Mouse (Mus musculus) lung, postnatal 0 days (tissue): ENCODE data around the gene Hspa1l. TPM values are rescaled to one million over a fixed set of nuclear protein-coding genes. Genes with fewer than 3 reads are reported as not detected.

Source experiments
- ATAC-seq: fragments of 200-750 bp; cut with Nextera tagmentation; 2 replicates; pipeline ENCODE4 v1.8.0; 2017; ENCODE audit warnings: moderate library complexity
- DNase-seq: peaks from one replicate; pipeline ENCODE4 v3.0.0-alpha.2; 2016; ENCODE audit warnings: low spot score
- H3K27ac ChIP-seq: fragments of 300-500 bp; sonication (generic); 2 replicates; pipeline ENCODE4 v1.5.1; 2014; ENCODE audit warnings: antibody characterized with exemption, mild to moderate bottlenecking, low read length, mixed read lengths
- H3K27me3 ChIP-seq: fragments of 300-500 bp; sonication (generic); replicated peaks from 2 replicates; pipeline ENCODE4 v1.6.1; 2014; ENCODE audit warnings: low read length, mixed read lengths; ENCODE audit not compliant: insufficient read depth
- H3K36me3 ChIP-seq: fragments of 300-500 bp; sonication (generic); 2 replicates; pipeline ENCODE4 v1.6.1; 2014; ENCODE audit warnings: low read length, mixed read lengths; ENCODE audit not compliant: insufficient read depth
- H3K4me1 ChIP-seq: fragments of 300-500 bp; sonication (generic); 2 replicates; pipeline ENCODE4 v1.6.1; 2014; ENCODE audit warnings: antibody characterized with exemption, low read depth, low read length, mixed read lengths; ENCODE audit not compliant: insufficient read depth
- H3K4me2 ChIP-seq: fragments of 300-500 bp; sonication (generic); replicated peaks from 2 replicates; pipeline ENCODE4 v1.6.1; 2014; ENCODE audit warnings: low read depth, mild to moderate bottlenecking, low read length, moderate library complexity, mixed read lengths
- H3K4me3 ChIP-seq: fragments of 300-500 bp; sonication (generic); 2 replicates; pipeline ENCODE4 v1.5.1; 2014; ENCODE audit warnings: low read depth, low read length
- H3K9ac ChIP-seq: fragments of 300-500 bp; sonication (generic); replicated peaks from 2 replicates; pipeline ENCODE4 v1.6.1; 2014; ENCODE audit warnings: low read depth, mild to moderate bottlenecking
- H3K9me3 ChIP-seq: fragments of 300-500 bp; sonication (generic); 2 replicates; pipeline ENCODE4 v1.6.1; 2016; ENCODE audit warnings: low read length, mixed read lengths
- CTCF ChIP-seq: IDR thresholded peaks from 2 replicates; pipeline ENCODE4 v1.5.1; 2016; ENCODE audit warnings: antibody characterized with exemption, mild to moderate bottlenecking
- EP300 ChIP-seq: IDR thresholded peaks from 2 replicates; pipeline ENCODE4 v1.6.1; 2016; ENCODE audit warnings: antibody characterized with exemption, mild to moderate bottlenecking, control low read depth
- WGBS: fragments of 180-500 bp; shearing (Covaris S2); extraction: QIAGEN DNeasy Blood & Tissue Kit; methylation state at CpG from one replicate; pipeline ENCODE4 v1.1.7; 2014; 5-methylcytosine and 5-hydroxymethylcytosine counted together
- polyA plus RNA-seq: library from polyadenylated mRNA; unstranded; fragments of >200 nt; fragmentation: Nextera tagmentation; extraction: Ambion mirVana; gene quantifications from 2 replicates; pipeline ENCODE4 v1.2.1, GENCODE M21; 2015

Hspa1l gene
- polyA plus RNA-seq, 1 experiment from 2014 or later, result 0.79 TPM

- no peak overlapping the region for H3K4me3 ChIP-seq
- DNase-seq, result no peak
- H3K9me3 ChIP-seq, result no peaks in the 10 kb centered on the region
- no peak for ATAC-seq
- H3K27ac ChIP-seq, result peak overlapping the region; percentile 63
- TF ChIP-seq CTCF, result no peak
- no peak for TF ChIP-seq EP300
- no peak overlapping the region for H3K4me2 ChIP-seq
- no peaks in the 10 kb centered on the region for H3K27me3 ChIP-seq
- H3K9ac ChIP-seq, result no peak overlapping the region
- 85% methylated on average over 8 of the region's 8 CpGs for WGBS
- peaks cover 3% of the 10 kb centered on the region; the same call in 1 of the 2 replicates for H3K4me1 ChIP-seq
- H3K36me3 ChIP-seq, result no peaks in the 10 kb centered on the region
These were observed 50.1 kb downstream of the Hspa1l start for GRCm38 (mm10) chr17:35022541-35023060.

- ATAC-seq, result no peak
- TF ChIP-seq CTCF, result 0 out of 2 replicates have a peak, but pooled peaks have one; percentile 9
- TF ChIP-seq EP300, result no peak
- H3K9me3 ChIP-seq, result no peaks in the 10 kb centered on the region
- no peak overlapping the region for H3K9ac ChIP-seq
- H3K27ac ChIP-seq, result no peak overlapping the region
- 87% methylated on average over 5 of the region's 5 CpGs for WGBS
- no peak overlapping the region for H3K4me2 ChIP-seq
- no peaks in the 10 kb centered on the region for H3K36me3 ChIP-seq
- peaks cover 3% of the 10 kb centered on the region; the same call in 1 of the 2 replicates for H3K4me1 ChIP-seq
- no peak overlapping the region for H3K4me3 ChIP-seq
- no peak for DNase-seq
- no peaks in the 10 kb centered on the region for H3K27me3 ChIP-seq
These were observed 50.7 kb downstream of the Hspa1l start for GRCm38 (mm10) chr17:35023221-35023620.

- H3K36me3 ChIP-seq, result no peaks in the 10 kb centered on the region
- DNase-seq (no peak), ATAC-seq (no peak)
- H3K9me3 ChIP-seq, result no peaks in the 10 kb centered on the region
- H3K9ac ChIP-seq, result no peak overlapping the region
- TF ChIP-seq EP300 (no peak), CTCF (no peak)
- no peak overlapping the region for H3K27ac ChIP-seq
- no peak overlapping the region for H3K4me3 ChIP-seq
- H3K4me2 ChIP-seq, result no peak overlapping the region
- peaks cover 3% of the 10 kb centered on the region; the same call in 1 of the 2 replicates for H3K4me1 ChIP-seq
- H3K27me3 ChIP-seq, result no peaks in the 10 kb centered on the region
- WGBS, result 48% methylated on average over 4 of the region's 4 CpGs
These were observed 51.3 kb downstream of the Hspa1l start for GRCm38 (mm10) chr17:35023756-35024155.

GRCm38 (mm10) chr17:35024261-35024660, 51.8 kb downstream of the Hspa1l start:
- Histone ChIP-seq H3K27ac (no peak overlapping the region), H3K9ac (no peak overlapping the region)
- 56% methylated on average over 12 of the region's 13 CpGs for WGBS

GRCm38 (mm10) chr17:35024691-35025488, 52.4 kb downstream of the Hspa1l start:
- TF ChIP-seq CTCF, result no peak
- TF ChIP-seq EP300, result 0 out of 2 replicates have a peak, but pooled peaks have one; percentile 11
- peak; percentile 42 for DNase-seq
- H3K27me3 ChIP-seq, result no peaks in the 10 kb centered on the region
- peak; percentile 20; the same call in 1 of the 2 replicates for ATAC-seq
- no peak overlapping the region for H3K4me2 ChIP-seq
- H3K4me3 ChIP-seq, result no peak overlapping the region
- no peak overlapping the region for H3K27ac ChIP-seq
- no peaks in the 10 kb centered on the region for H3K9me3 ChIP-seq
- H3K36me3 ChIP-seq, result no peaks in the 10 kb centered on the region
- H3K4me1 ChIP-seq, result peaks cover 3% of the 10 kb centered on the region; the same call in 1 of the 2 replicates
- no peak overlapping the region for H3K9ac ChIP-seq
- WGBS, result 65% methylated on average over 5 of the region's 10 CpGs

More at GRCm38 (mm10) chr17:35024261-35024660, 51.8 kb downstream of the Hspa1l start:
- peaks cover 3% of the 10 kb centered on the region; the same call in 1 of the 2 replicates for H3K4me1 ChIP-seq
- DNase-seq (no peak), ATAC-seq (no peak)
- H3K36me3 ChIP-seq, result no peaks in the 10 kb centered on the region
- H3K4me3 ChIP-seq, result no peak overlapping the region
- H3K27me3 ChIP-seq, result no peaks in the 10 kb centered on the region
- no peak overlapping the region for H3K4me2 ChIP-seq
- no peaks in the 10 kb centered on the region for H3K9me3 ChIP-seq
- no peak for TF ChIP-seq EP300

GRCm38 (mm10) chr17:35026206-35026605, 53.7 kb downstream of the Hspa1l start:
- no peak overlapping the region for H3K4me2 ChIP-seq
- H3K27me3 ChIP-seq, result no peaks in the 10 kb centered on the region
- peaks cover 3% of the 10 kb centered on the region; the same call in 1 of the 2 replicates for H3K4me1 ChIP-seq
- H3K9ac ChIP-seq, result no peak overlapping the region
- TF ChIP-seq CTCF (no peak), EP300 (no peak)
- no peak overlapping the region for H3K4me3 ChIP-seq
- WGBS, result 71% methylated on average over 4 of the region's 5 CpGs
- no peaks in the 10 kb centered on the region for H3K36me3 ChIP-seq
- H3K9me3 ChIP-seq, result no peaks in the 10 kb centered on the region
- H3K27ac ChIP-seq, result no peak overlapping the region
- DNase-seq (no peak), ATAC-seq (no peak)
